Mouse (Mus musculus) C2C12 (cell line): ENCODE data around the gene Pcbp2.
A peak's percentile ranks its signal among the peaks of the same experiment; 100 is the strongest.

Source experiments
- CEBPB ChIP-seq: IDR thresholded peaks from one replicate; pipeline ENCODE4 v1.6.1; 2011; ENCODE audit warnings: low read depth, mild to moderate bottlenecking, control low read depth, moderate library complexity
- CTCF ChIP-seq: IDR thresholded peaks from one replicate; pipeline ENCODE4 v1.5.1; 2011; ENCODE audit not compliant: control insufficient read depth, insufficient read depth, insufficient read length
- FOSL1 ChIP-seq: IDR thresholded peaks from one replicate; pipeline ENCODE4 v1.8.0; 2011; ENCODE audit warnings: mild to moderate bottlenecking, low read length; ENCODE audit not compliant: poor library complexity, insufficient read depth, severe bottlenecking
- MAX ChIP-seq: IDR thresholded peaks from one replicate; pipeline ENCODE4 v1.6.1; 2011; ENCODE audit warnings: mild to moderate bottlenecking, control low read depth
- MYOD1 ChIP-seq: IDR thresholded peaks from one replicate; pipeline ENCODE4 v1.6.1; 2011; ENCODE audit warnings: low read depth; ENCODE audit not compliant: control insufficient read depth, insufficient read length
- MYOG ChIP-seq: IDR thresholded peaks from one replicate; pipeline ENCODE4 v1.6.1; 2011; ENCODE audit not compliant: control insufficient read depth, insufficient read length; ENCODE audit errors: extremely low read depth
- USF1 ChIP-seq: IDR thresholded peaks from one replicate; pipeline ENCODE4 v1.6.1; 2011; ENCODE audit warnings: low read depth, mild to moderate bottlenecking, control low read depth, moderate library complexity

GRCm38 (mm10) chr15:102470605-102471294, 411 bp downstream of the Pcbp2 start:
- TF ChIP-seq CTCF (peak; percentile 63), MAX (no peak), FOSL1 (no peak), USF1 (no peak), MYOD1 (no peak), CEBPB (no peak), MYOG (no peak)
